Mouse (Mus musculus) neural tube, embryonic 13.5 days (tissue): ENCODE measurements at regions not wholly inside any gene's neighbourhood (a gene's known extent, or its start where the extent isn't known, plus 50 kb on each side); places are given as distances from the start of the nearest gene placed in this dataset.

ENCODE experiments used
- ATAC-seq: fragments of 200-750 bp; cut with Nextera tagmentation; 2 replicates; pipeline ENCODE4 v1.8.0; 2017; ENCODE audit warnings: low read depth, mild to moderate bottlenecking, moderate TSS enrichment, moderate library complexity
- H3K27ac ChIP-seq: fragments of 300-500 bp; sonication (generic); replicated peaks from 2 replicates; pipeline ENCODE4 v1.5.1; 2015; ENCODE audit warnings: moderate library complexity, mild to moderate bottlenecking, inconsistent platforms
- H3K27me3 ChIP-seq: fragments of 300-500 bp; sonication (generic); 2 replicates; pipeline ENCODE4 v1.6.1; 2015; ENCODE audit warnings: mild to moderate bottlenecking, inconsistent platforms
- H3K36me3 ChIP-seq: fragments of 300-500 bp; sonication (generic); 2 replicates; pipeline ENCODE4 v1.6.1; 2015; ENCODE audit warnings: mild to moderate bottlenecking, inconsistent platforms
- H3K4me1 ChIP-seq: fragments of 300-500 bp; sonication (generic); replicated peaks from 2 replicates; pipeline ENCODE4 v1.6.1; 2015; ENCODE audit warnings: inconsistent platforms
- H3K4me2 ChIP-seq: fragments of 300-500 bp; sonication (generic); 2 replicates; pipeline ENCODE4 v1.6.1; 2015; ENCODE audit warnings: inconsistent platforms, mild to moderate bottlenecking, moderate library complexity
- H3K4me3 ChIP-seq: fragments of 300-500 bp; sonication (generic); 2 replicates; pipeline ENCODE4 v1.5.1; 2015; ENCODE audit warnings: mild to moderate bottlenecking, inconsistent platforms
- H3K9ac ChIP-seq: fragments of 300-500 bp; sonication (generic); 2 replicates; pipeline ENCODE4 v1.6.1; 2015; ENCODE audit warnings: moderate library complexity, mild to moderate bottlenecking, inconsistent platforms
- H3K9me3 ChIP-seq: fragments of 300-500 bp; sonication (generic); 2 replicates; pipeline ENCODE4 v1.6.1; 2016; ENCODE audit warnings: inconsistent platforms
- WGBS: fragments of 180-500 bp; shearing (Covaris S2); methylation state at CpG from one replicate; pipeline ENCODE4 v1.1.7; 2015; 5-methylcytosine and 5-hydroxymethylcytosine counted together

DNA sequence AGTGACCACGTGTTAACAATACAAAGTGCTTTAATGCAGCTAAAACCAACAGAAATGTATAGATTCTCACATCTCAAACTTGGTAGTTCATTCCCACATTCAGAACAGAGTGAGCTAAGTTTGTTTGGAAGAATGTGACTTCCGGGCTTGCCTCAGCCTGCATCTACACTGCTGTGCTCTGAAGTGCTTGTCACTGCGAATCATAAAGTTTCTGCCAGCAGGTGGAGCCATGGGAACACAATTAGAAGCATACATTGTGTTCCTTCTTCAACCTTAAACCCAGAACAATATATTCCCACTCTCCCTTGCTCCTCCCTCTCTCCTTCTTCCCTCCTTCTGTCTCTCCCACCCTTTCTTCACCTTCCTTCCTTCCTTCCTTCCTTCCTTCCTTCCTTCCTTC is 128.5 kb upstream of the P3h2 start:
- ATAC-seq: peak; percentile 91

DNA sequence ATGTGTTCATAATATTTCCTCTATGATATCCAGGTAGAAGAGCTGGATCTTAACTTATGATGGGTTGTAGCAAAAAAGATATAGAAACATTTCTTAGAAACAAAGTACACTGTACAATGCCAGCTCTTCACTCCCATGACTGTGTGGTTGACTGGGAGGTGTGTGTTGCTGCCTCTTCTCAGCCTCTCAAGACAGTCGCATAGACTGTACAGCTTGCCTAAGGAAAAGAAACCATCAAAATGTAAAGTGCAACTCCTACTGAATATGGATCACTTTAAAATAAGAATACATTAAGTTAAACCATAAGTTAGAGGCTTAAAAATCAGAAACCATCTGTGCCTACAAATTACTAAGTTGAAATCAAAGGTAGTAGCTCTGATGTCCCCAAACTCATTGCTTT is 125.5 kb upstream of the P3h2 start:
- Histone ChIP-seq H3K27ac (no peak overlapping the region), H3K9me3 (no peaks in the 10 kb centered on the region), H3K9ac (no peak overlapping the region), H3K4me2 (no peak overlapping the region), H3K4me3 (no peak overlapping the region), H3K36me3 (no peaks in the 10 kb centered on the region), H3K27me3 (no peaks in the 10 kb centered on the region), H3K4me1 (no peaks in the 10 kb centered on the region)
- 90% methylated on average over 1 of the region's 1 CpGs for WGBS
- ATAC-seq: no peak

More for the DNA sequence above, 128.5 kb upstream of the P3h2 start:
- Histone ChIP-seq H3K4me3 (no peak overlapping the region), H3K9ac (no peak overlapping the region), H3K4me2 (no peak overlapping the region), H3K4me1 (no peaks in the 10 kb centered on the region), H3K27me3 (no peaks in the 10 kb centered on the region), H3K27ac (no peak overlapping the region), H3K36me3 (no peaks in the 10 kb centered on the region), H3K9me3 (no peaks in the 10 kb centered on the region)
- 9% methylated on average over 3 of the region's 3 CpGs for WGBS

DNA sequence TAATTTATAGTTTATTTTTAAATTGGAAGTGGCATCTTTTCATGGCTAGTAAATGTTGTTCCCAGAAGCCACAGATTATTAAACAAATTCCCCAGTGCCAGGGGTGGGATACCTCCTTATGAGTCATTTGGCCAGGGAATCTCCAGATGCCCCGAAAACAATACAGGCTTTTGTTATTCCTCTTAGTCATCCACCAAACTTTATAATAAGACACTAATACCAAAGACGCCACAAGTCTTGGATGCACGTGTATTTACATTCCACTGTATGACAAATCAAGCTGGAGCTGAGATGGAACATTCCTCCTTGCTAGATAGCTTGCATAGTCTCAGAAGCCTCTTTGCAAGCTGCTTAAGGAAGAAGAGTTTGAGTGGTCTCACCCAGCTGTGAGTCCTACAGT is 105.8 kb upstream of the P3h2 start:
- ATAC-seq: no peak
- Histone ChIP-seq H3K9ac (no peak overlapping the region), H3K4me2 (no peak overlapping the region), H3K9me3 (no peaks in the 10 kb centered on the region), H3K4me1 (no peaks in the 10 kb centered on the region), H3K27ac (no peak overlapping the region), H3K4me3 (no peak overlapping the region), H3K36me3 (no peaks in the 10 kb centered on the region), H3K27me3 (no peaks in the 10 kb centered on the region)
- 90% methylated on average over 3 of the region's 3 CpGs for whole genome bisulfite sequencing

DNA sequence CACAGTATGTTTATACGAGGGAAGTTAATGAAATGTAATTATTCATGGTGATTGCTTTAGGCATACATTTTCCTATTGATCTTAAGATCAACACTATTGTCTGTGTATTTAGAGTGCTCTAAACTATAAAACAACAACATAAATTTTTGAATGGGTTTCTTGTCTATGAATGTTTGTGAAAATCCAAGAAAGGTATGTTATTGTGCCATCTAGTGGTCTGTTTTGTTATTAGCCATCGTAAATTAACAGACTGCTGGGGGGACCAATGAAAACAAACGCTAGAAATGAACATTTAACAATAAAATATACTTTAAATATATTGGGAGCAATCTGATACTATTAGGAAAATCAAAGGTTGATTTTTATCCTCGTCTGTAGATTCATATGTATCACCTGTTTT is 93.5 kb upstream of the P3h2 start:
- H3K4me2 ChIP-seq: no peak overlapping the region
- no peaks in the 10 kb centered on the region for H3K36me3 ChIP-seq
- H3K4me3 ChIP-seq: no peak overlapping the region
- H3K27me3 ChIP-seq: no peaks in the 10 kb centered on the region
- ATAC-seq: no peak
- 17% methylated on average over 4 of the region's 4 CpGs for WGBS
- no peaks in the 10 kb centered on the region for H3K9me3 ChIP-seq
- H3K27ac ChIP-seq: no peak overlapping the region
- H3K9ac ChIP-seq: no peak overlapping the region
- no peaks in the 10 kb centered on the region for H3K4me1 ChIP-seq

DNA sequence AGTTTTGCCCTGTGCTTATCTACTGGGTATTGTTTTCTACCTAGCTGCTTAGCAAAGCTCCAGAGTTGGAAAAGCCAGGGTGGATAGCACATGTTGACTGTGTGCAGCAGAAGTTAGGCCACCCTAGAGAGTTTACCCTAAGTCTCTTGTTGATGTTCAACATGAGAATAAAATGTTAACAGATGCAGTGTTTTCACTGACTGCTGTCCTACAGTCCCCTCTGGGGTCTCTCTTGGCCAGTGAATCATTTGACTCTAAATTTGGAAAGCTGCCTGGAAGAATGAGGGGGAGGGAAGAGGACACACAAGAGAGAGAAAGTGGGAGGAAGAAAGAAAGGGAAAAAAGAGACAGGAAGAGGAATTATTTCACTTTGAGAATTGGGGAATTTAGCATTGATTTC is 90.8 kb upstream of the P3h2 start:
- no peak overlapping the region for H3K9ac ChIP-seq
- H3K4me1 ChIP-seq: no peaks in the 10 kb centered on the region
- no peaks in the 10 kb centered on the region for H3K27me3 ChIP-seq
- H3K4me3 ChIP-seq: no peak overlapping the region
- no peaks in the 10 kb centered on the region for H3K9me3 ChIP-seq
- H3K27ac ChIP-seq: no peak overlapping the region
- no peak overlapping the region for H3K4me2 ChIP-seq
- no peak for ATAC-seq
- H3K36me3 ChIP-seq: no peaks in the 10 kb centered on the region

DNA sequence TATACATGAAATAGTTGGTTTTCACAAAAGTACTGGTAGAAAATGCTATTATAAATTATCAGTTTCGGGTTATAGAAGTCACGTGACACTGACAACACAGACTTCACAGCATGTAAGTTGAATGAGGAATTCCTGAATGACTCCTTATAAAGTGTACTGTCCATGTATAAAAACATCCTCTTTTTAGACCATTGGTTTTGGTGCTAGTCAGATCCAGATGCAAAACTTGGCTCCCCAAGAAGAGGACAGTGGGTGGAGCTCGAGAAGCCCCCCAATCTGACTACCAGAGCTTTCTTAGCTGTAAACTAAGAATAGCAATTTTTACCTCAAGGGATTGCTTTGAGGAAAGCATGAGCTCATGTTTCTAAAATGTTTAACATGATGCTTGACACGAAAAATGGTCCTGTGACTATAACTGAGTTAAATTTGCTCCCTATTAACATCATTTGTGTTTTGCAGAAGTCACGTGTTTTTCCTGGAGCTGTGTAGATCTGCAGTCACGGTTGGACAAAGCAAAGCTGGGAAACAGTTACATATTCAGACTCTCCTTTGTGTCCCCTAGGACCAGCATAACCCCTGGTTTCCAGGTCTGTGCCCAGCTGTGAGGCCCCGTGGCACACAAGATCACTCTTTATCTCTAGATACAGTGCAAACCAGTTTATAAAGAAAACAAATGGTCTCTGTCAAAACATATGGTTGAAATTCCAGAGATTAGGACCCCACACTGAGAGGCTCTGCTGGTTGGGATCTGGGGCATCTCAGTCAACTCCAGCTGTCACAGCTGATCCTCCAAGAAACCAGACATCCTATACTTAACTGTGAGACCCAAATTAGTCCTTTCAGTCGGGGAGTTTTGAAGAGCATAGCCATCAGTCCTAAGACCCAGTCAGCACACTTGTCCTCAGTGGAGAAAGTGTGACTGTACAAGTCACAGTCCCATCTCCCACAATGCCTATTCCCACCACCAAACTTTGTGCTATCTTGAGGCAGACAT is 80.0 kb upstream of the P3h2 start:
- Histone ChIP-seq H3K36me3 (no peaks in the 10 kb centered on the region), H3K27me3 (no peaks in the 10 kb centered on the region), H3K9me3 (no peaks in the 10 kb centered on the region), H3K4me2 (no peak overlapping the region), H3K9ac (no peak overlapping the region), H3K4me1 (no peaks in the 10 kb centered on the region; the same call in 1 of the 2 replicates), H3K4me3 (no peak overlapping the region), H3K27ac (no peak overlapping the region)
- WGBS: 68% methylated on average over 8 of the region's 8 CpGs
- ATAC-seq: no peak

DNA sequence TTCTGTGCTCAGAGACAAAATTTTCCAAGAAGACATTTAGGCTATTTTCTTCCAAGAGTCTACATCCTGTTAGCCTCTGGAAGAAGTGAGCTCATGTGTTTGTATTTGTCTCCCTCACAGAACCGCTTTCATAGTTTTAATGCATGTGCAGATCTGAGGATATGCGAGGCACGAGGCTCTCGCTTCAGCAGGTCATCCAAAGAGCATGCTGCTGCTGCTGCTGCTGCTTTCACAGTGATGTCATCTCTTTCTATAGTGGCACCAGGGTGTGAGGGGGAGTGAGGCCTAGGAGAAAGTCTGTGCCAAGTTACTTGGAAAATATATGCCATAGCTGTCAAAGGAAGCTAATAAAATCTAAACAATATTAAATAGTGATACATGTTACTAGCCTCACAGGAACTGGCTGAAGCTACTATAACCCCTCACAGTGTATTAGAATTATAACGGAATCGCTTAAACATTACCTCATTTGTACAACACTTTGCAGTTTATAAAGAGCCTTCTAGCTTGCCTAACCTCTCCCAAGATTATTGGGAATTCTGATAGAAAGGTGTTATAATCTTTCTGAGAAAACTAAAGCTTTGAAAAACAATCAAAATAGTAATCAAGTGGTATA is 79.2 kb upstream of the P3h2 start:
- H3K9me3 ChIP-seq: no peaks in the 10 kb centered on the region
- ATAC-seq: no peak
- H3K27me3 ChIP-seq: no peaks in the 10 kb centered on the region
- H3K36me3 ChIP-seq: no peaks in the 10 kb centered on the region
- no peak overlapping the region for H3K4me3 ChIP-seq
- no peak overlapping the region for H3K4me2 ChIP-seq
- no peak overlapping the region for H3K9ac ChIP-seq
- 68% methylated on average over 6 of the region's 6 CpGs for WGBS
- no peaks in the 10 kb centered on the region; the same call in 1 of the 2 replicates for H3K4me1 ChIP-seq
- H3K27ac ChIP-seq: no peak overlapping the region

DNA sequence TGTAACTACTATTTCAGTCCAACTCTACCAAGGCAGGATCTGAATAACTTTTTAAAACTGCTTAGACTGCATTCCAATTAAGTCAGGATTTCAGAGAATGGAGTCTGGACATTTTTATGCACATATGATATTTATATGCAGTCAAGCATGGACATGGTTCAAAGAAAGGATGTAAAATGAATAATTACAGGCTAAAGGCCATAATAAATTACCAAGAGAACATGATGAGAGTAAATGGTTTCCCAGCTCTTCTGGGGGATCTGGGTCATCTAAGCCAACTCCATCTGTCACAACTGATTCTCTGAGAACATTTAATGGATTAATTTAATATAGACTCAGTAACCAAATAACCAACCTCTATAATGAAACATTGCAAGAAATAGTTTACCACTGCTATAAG is 77.9 kb upstream of the P3h2 start:
- no peaks in the 10 kb centered on the region for H3K9me3 ChIP-seq
- no peak overlapping the region for H3K4me2 ChIP-seq
- no peak overlapping the region for H3K4me3 ChIP-seq
- H3K4me1 ChIP-seq: no peaks in the 10 kb centered on the region; the same call in 1 of the 2 replicates
- H3K9ac ChIP-seq: no peak overlapping the region
- ATAC-seq: no peak
- H3K27me3 ChIP-seq: no peaks in the 10 kb centered on the region
- H3K27ac ChIP-seq: no peak overlapping the region
- H3K36me3 ChIP-seq: no peaks in the 10 kb centered on the region

DNA sequence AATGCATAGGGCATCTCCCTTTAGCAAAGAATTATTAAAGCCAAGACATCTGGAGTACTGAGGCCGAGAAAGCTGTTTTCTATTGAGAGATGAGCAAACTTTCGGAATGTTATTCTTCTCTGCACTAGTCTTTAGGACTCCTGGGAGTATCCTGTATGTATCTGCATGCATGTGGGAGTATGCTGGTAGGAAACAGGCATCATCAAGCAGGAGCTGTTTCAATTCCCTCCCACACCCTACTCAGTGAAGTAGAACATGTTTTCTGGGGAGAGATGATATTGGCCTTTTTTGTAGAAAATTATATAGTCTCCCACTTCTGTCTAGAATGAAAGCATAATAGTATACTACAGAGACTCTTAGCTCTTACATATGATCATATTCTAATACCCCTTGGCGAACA is 76.1 kb upstream of the P3h2 start:
- Histone ChIP-seq H3K27ac (no peak overlapping the region), H3K4me3 (no peak overlapping the region), H3K27me3 (no peaks in the 10 kb centered on the region), H3K4me2 (no peak overlapping the region), H3K9me3 (no peaks in the 10 kb centered on the region), H3K9ac (no peak overlapping the region), H3K36me3 (no peaks in the 10 kb centered on the region), H3K4me1 (no peaks in the 10 kb centered on the region; the same call in 1 of the 2 replicates)
- 81% methylated on average over 3 of the region's 3 CpGs for WGBS
- no peak for ATAC-seq

DNA sequence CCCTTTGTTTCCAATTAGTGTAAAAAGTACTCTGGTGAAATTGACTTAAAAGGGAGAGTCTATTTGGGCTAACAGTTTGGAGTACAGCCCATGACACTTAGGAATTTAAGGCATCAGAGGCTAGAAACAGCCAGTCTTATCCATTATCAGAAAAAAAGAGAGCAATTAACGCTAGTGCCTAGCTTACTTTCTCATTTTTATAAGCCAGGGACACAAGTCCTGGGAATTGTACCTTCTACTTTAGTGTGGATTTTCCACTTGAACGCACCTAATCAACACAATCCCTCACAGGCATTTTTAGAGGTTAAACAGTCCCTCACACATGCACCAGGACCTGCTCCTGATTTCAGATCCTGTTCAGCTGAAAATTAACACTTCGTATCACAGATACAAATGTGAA is 65.9 kb upstream of the P3h2 start:
- no peak for ATAC-seq
- WGBS: 69% methylated on average over 3 of the region's 3 CpGs
- no peaks in the 10 kb centered on the region for H3K27me3 ChIP-seq
- no peaks in the 10 kb centered on the region for H3K36me3 ChIP-seq
- H3K9me3 ChIP-seq: no peaks in the 10 kb centered on the region
- H3K4me2 ChIP-seq: no peak overlapping the region
- H3K9ac ChIP-seq: no peak overlapping the region
- H3K27ac ChIP-seq: no peak overlapping the region
- H3K4me1 ChIP-seq: peaks cover 5% of the 10 kb centered on the region; the same call in 1 of the 2 replicates
- no peak overlapping the region for H3K4me3 ChIP-seq

DNA sequence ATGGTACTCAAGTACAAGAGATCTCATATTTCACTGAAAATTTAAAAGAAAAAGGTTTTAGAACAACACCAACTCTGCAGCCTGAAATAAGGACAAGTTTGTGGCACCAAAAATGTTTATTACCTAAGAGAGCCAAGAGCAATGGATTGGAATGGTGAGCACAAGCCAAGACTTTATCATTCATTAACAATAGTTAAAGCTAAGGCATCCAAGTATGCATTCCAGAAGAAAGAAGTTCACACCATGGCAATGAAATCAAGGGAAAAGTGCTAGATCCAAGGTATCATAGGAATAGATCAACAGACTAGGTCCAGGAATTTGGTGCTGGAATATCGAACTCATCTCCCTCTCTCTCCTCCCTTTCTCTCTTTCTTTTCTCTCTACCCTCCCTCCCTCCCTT is 63.8 kb upstream of the P3h2 start:
- Histone ChIP-seq H3K9ac (no peak overlapping the region), H3K27me3 (no peaks in the 10 kb centered on the region), H3K4me3 (no peak overlapping the region), H3K27ac (no peak overlapping the region), H3K9me3 (no peaks in the 10 kb centered on the region), H3K4me1 (peaks cover 5% of the 10 kb centered on the region; the same call in 1 of the 2 replicates), H3K4me2 (no peak overlapping the region), H3K36me3 (no peaks in the 10 kb centered on the region)
- ATAC-seq: no peak
- 94% methylated on average over 1 of the region's 1 CpGs for WGBS

DNA sequence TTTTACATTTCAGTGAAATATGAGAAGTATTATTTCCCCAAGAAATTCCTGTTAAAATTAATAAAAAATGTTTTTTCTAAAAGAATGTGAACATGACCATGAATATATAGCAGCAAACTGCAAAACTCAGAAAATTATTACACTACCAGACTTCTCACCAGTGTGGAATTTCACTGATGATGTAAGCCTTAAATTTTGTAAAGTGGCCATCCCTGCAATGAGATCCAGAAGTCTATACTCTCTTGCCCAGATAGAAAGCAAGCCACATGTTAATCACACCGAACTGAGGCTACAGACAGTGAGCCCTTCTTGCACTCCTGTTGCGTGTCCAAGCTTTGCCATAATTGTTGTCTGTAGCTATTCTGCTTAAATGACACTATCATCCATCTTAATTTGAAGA is 62.6 kb upstream of the P3h2 start:
- H3K9ac ChIP-seq: no peak overlapping the region
- H3K4me1 ChIP-seq: peaks cover 5% of the 10 kb centered on the region; the same call in 1 of the 2 replicates
- 93% methylated on average over 2 of the region's 2 CpGs for WGBS
- no peak overlapping the region for H3K4me2 ChIP-seq
- no peak overlapping the region for H3K4me3 ChIP-seq
- H3K27ac ChIP-seq: no peak overlapping the region
- H3K36me3 ChIP-seq: no peaks in the 10 kb centered on the region
- no peak for ATAC-seq
- H3K9me3 ChIP-seq: no peaks in the 10 kb centered on the region
- no peaks in the 10 kb centered on the region for H3K27me3 ChIP-seq
